Mouse (Mus musculus) ES-Bruce4 (cell line): ENCODE measurements around the gene Ehf. TPM values are rescaled to one million over a fixed set of nuclear protein-coding genes. Genes with fewer than 3 reads are reported as not detected.

ENCODE experiments used
- H3K27ac ChIP-seq: 2 replicates; pipeline ENCODE4 v1.5.1; 2012; ENCODE audit warnings: low read length, inconsistent platforms; ENCODE audit not compliant: insufficient read depth
- H3K27me3 ChIP-seq: 2 replicates; pipeline ENCODE4 v1.6.1; 2012; ENCODE audit warnings: mild to moderate bottlenecking, low read length, inconsistent platforms; ENCODE audit not compliant: control insufficient read depth, poor library complexity, insufficient read depth, severe bottlenecking
- H3K36me3 ChIP-seq: 2 replicates; pipeline ENCODE4 v1.6.1; 2012; ENCODE audit warnings: inconsistent platforms, mild to moderate bottlenecking, low read length, moderate library complexity; ENCODE audit not compliant: control insufficient read depth, poor library complexity, insufficient read depth, severe bottlenecking
- H3K4me1 ChIP-seq: one replicate; pipeline ENCODE4 v1.8.1; 2011; ENCODE audit warnings: low read length; ENCODE audit not compliant: control insufficient read depth, insufficient read depth
- H3K4me3 ChIP-seq: 2 replicates; pipeline ENCODE4 v1.5.1; 2011; ENCODE audit warnings: low read depth, mild to moderate bottlenecking, low read length
- H3K9ac ChIP-seq: 2 replicates; pipeline ENCODE4 v1.6.1; 2012; ENCODE audit warnings: low read depth, mild to moderate bottlenecking, inconsistent platforms; ENCODE audit not compliant: poor library complexity, severe bottlenecking
- H3K9me3 ChIP-seq: replicated peaks from 2 replicates; pipeline ENCODE4 v1.6.1; 2012; ENCODE audit warnings: mild to moderate bottlenecking, low read length, inconsistent platforms; ENCODE audit not compliant: control insufficient read depth, poor library complexity, insufficient read depth, severe bottlenecking
- CTCF ChIP-seq: IDR thresholded peaks from one replicate; pipeline ENCODE4 v1.8.1; 2011; ENCODE audit warnings: low read depth, low read length
- EP300 ChIP-seq: IDR thresholded peaks from 2 replicates; pipeline ENCODE4 v1.6.1; 2011; ENCODE audit warnings: low read depth, low read length; ENCODE audit not compliant: insufficient read depth
- POLR2A ChIP-seq: IDR thresholded peaks from one replicate; pipeline ENCODE4 v1.8.1; 2011; ENCODE audit warnings: low read length; ENCODE audit not compliant: insufficient read depth
- polyA plus RNA-seq: library from polyadenylated mRNA; stranded (reverse); fragments of >200 nt; gene quantifications from 2 replicates; pipeline ENCODE4 v1.2.4, GENCODE M21; 2011; ENCODE audit warnings: low read depth; ENCODE audit not compliant: missing spikeins, insufficient read depth, insufficient read length

The Ehf gene
- polyA plus RNA-seq, 1 experiment: not detected

DNA sequence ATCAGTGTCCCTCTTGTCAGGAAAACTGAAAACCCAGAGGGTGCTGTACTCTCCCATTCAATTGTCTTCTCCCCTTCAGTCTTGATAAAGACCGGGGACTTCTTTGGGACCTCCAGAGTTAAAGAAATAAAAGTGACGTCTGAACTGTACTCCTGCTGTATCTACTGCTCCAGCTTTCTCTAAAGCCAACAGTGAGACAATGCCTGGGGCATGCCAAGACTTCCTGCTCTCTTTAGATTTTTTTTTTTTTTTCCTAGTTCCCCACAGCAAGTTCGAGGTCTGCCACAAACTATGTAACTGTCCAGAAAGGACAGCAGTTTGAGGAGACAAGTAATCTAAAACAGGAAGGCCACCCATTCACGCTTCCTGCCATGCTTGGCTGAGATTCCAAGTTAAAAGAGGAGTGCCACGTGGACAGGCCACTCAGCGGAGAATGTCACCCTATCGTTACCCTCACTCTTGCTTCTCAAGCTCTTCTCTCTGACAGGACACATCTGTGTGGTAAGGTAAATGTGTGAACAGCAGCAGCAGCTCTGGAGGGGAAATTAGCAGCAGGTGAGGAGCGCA is 20.8 kb downstream of the Ehf start:
- Histone ChIP-seq H3K27me3 (no peaks in the 10 kb centered on the region), H3K9me3 (no peaks in the 10 kb centered on the region), H3K27ac (no peak overlapping the region), H3K36me3 (no peaks in the 10 kb centered on the region), H3K4me1 (no peaks in the 10 kb centered on the region), H3K9ac (no peak overlapping the region), H3K4me3 (no peak overlapping the region)
- no peak for TF ChIP-seq POLR2A
- TF ChIP-seq EP300: no peak
- TF ChIP-seq CTCF: no peak

DNA sequence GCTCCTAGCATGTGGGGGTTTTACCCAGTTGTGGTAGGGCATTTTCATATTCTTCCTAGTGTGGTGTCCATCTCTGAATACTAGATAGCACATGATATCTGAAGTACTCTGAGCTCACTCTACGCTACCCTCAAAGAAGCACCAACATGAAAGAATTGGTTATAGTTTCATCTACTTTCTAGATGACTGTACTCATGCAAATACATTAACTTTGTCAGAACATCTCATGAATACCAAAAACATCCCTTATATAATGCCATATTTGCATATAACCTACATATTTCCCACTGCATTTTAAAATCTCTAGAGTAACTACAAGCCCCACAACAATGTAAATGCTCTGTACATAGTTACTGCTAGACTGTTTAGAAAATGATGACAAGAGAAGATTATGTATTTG is 23.2 kb downstream of the Ehf start:
- TF ChIP-seq POLR2A: no peak
- no peak for TF ChIP-seq EP300
- TF ChIP-seq CTCF: no peak
- no peaks in the 10 kb centered on the region for H3K27me3 ChIP-seq
- H3K4me1 ChIP-seq: no peaks in the 10 kb centered on the region
- no peaks in the 10 kb centered on the region for H3K9me3 ChIP-seq
- H3K36me3 ChIP-seq: no peaks in the 10 kb centered on the region
- H3K4me3 ChIP-seq: no peak overlapping the region
- H3K27ac ChIP-seq: no peak overlapping the region
- H3K9ac ChIP-seq: no peak overlapping the region

DNA sequence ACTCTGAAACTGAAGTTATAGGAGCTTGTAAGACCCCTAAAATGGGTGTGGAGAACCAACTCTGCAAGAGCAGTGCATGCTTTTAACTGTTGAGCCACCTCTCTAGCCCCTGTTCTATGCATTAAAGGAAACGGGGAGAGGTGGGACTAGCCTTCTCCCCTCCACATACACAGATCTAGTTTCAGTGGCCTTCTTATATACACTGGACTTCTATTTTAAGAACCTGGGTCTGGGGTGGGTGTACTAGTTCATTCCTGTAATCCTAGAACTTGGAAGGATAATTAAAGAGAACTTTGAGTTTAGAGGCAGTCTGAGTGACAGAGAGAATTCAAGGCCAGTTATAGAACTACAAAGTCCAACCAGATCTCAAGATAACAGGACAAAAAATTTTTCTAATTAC is 24.6 kb downstream of the Ehf start:
- H3K9me3 ChIP-seq: no peaks in the 10 kb centered on the region
- H3K27ac ChIP-seq: no peak overlapping the region
- no peaks in the 10 kb centered on the region for H3K4me1 ChIP-seq
- H3K36me3 ChIP-seq: no peaks in the 10 kb centered on the region
- H3K4me3 ChIP-seq: no peak overlapping the region
- H3K27me3 ChIP-seq: no peaks in the 10 kb centered on the region
- H3K9ac ChIP-seq: no peak overlapping the region
- no peak for TF ChIP-seq POLR2A

DNA sequence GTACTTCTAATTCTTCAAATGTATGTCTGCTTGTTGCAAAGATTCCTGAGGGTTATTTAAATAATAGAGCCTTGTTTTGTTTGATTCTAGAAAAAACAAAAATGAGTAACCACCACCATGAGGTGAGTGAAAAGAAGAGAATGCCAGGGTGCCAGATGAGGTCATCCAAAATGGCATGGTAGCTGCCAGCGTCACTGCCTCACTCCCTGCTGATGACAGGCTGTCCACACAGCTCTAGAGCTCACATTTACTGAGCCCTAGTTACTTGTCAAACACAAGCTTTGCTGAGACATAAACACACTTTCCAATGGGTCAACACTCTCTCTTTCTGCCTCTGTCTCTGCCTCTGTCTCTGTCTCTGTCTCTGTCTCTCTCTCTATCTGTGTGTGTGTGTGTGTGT is 25.3 kb downstream of the Ehf start:
- no peak overlapping the region for H3K9ac ChIP-seq
- TF ChIP-seq POLR2A (no peak), EP300 (no peak), CTCF (no peak)
- H3K27me3 ChIP-seq: no peaks in the 10 kb centered on the region
- H3K36me3 ChIP-seq: no peaks in the 10 kb centered on the region
- no peaks in the 10 kb centered on the region for H3K9me3 ChIP-seq
- no peak overlapping the region for H3K27ac ChIP-seq
- H3K4me1 ChIP-seq: no peaks in the 10 kb centered on the region
- no peak overlapping the region for H3K4me3 ChIP-seq

DNA sequence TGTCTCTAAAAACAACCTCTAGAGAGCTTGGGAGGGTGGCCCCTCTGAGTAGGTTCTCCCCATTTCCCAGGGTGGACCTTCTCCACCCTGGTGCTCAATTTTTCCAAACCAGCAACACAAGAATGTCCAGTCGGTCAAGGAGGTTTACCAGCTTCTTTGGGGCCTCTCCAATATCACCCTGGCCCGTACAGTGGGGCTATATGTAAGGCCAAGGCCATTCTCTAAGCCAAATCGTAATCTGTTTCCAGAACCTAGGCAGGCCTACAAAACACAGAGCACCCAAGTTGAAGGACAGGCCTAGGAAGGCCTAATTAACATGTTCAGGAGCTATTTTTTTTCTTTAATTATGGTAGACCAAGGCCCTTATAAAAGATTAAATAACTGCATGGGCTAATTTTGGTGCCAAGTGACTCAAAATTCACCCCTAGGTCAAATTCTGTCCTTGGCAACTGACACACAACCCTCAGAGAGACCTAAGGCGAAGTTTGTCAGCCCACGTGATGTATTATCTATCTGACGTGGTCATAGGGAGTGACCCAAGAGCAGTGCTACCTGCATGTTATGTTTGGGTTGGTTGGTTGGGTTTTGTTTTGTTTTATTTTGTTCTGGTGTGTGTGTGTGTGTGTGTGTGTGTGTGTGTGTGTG is 27.6 kb downstream of the Ehf start:
- no peak overlapping the region for H3K27ac ChIP-seq

DNA sequence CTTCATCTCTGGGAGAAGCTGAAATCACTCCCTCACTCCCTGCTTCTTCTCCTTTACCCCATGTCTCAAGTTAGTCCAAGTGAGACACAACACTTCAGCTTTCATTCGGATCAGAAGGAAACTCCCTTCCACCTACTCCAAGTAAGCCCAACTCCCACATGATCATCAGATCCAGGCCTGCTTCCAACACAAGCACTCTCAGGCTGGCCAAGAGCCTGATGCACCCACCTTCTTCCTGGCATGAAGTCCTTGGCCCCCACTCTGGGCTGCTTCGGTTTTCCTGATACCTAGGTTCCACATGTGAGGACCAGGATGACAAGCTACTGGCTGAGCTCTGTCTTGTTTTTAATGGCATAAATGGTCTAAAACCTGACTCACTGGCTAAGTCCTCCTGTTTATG is 28.3 kb downstream of the Ehf start:
- Histone ChIP-seq H3K4me3 (no peak overlapping the region), H3K36me3 (no peaks in the 10 kb centered on the region), H3K27me3 (no peaks in the 10 kb centered on the region), H3K27ac (no peak overlapping the region), H3K4me1 (no peaks in the 10 kb centered on the region), H3K9me3 (no peaks in the 10 kb centered on the region), H3K9ac (no peak overlapping the region)
- TF ChIP-seq POLR2A (no peak), EP300 (no peak), CTCF (no peak)

More for the DNA sequence above, 27.6 kb downstream of the Ehf start:
- Histone ChIP-seq H3K36me3 (no peaks in the 10 kb centered on the region), H3K9ac (no peak overlapping the region), H3K9me3 (no peaks in the 10 kb centered on the region), H3K4me1 (no peaks in the 10 kb centered on the region), H3K4me3 (no peak overlapping the region), H3K27me3 (no peaks in the 10 kb centered on the region)
- no peak for TF ChIP-seq CTCF
- no peak for TF ChIP-seq POLR2A
- no peak for TF ChIP-seq EP300

DNA sequence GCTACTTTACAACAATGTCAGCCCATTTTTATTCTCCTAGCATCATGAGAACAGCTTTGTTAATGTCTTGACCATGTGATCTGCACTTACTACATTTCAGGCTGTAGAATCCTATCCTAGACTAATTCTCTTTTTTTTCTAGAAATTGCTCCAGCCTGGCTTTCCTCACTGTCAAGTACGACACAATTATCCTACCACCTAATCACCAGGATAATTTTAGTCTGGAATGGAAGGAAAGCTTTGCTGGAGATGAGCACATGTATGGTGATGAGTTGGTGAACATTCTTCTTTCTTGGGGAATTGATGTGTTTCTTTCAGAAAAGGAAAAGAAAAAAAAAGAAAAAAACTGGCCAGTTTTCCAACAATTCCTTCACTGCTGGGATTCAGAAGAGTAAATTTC is 28.8 kb downstream of the Ehf start:
- Histone ChIP-seq H3K9me3 (no peaks in the 10 kb centered on the region), H3K27ac (no peak overlapping the region), H3K4me3 (no peak overlapping the region), H3K9ac (no peak overlapping the region), H3K4me1 (no peaks in the 10 kb centered on the region), H3K27me3 (no peaks in the 10 kb centered on the region), H3K36me3 (no peaks in the 10 kb centered on the region)
- no peak for TF ChIP-seq CTCF
- TF ChIP-seq EP300: no peak
- TF ChIP-seq POLR2A: no peak
